Mouse (Mus musculus): ENCODE data around the gene Gm20716. TPM values are rescaled to one million over a fixed set of nuclear protein-coding genes. Genes with fewer than 3 reads are reported as not detected.
A peak's percentile ranks its signal among the peaks of the same experiment; 100 is the strongest.

Gm20716 gene
- polyA plus RNA-seq, 1 experiment from 2014 or later, result 18.6 TPM

GRCm38 (mm10) chr2:168207883-168208282 is 22.3 kb downstream of the Gm20716 start:
- Histone ChIP-seq H3K9ac (no peak overlapping the region), H3K36me3 (peaks cover 49% of the 10 kb centered on the region), H3K27ac (no peak overlapping the region; the same call in 1 of the 2 replicates), H3K9me3 (no peaks in the 10 kb centered on the region), H3K4me1 (peaks cover 19% of the 10 kb centered on the region), H3K4me2 (replicated peaks) (peak overlapping the region; percentile 57; the same call in 1 of the 2 replicates), H3K4me3 (no peak overlapping the region), H3K27me3 (replicated peaks) (no peaks in the 10 kb centered on the region)
- ATAC-seq (ENCODE audit: low FRiP score, low read depth), result no peak
- 93% methylated on average over 3 of the region's 3 CpGs for WGBS

GRCm38 (mm10) chr2:168206725-168207644 is 23.2 kb downstream of the Gm20716 start, which contains the start of gene Adnp:
Gene Adnp, minus strand, starts transcription at chr2:168207112.
- Histone ChIP-seq H3K36me3 (peaks cover 44% of the 10 kb centered on the region), H3K27ac (peak within 1 kb of the TSS; percentile 98), H3K4me1 (peaks cover 19% of the 10 kb centered on the region), H3K9me3 (no peaks in the 10 kb centered on the region), H3K27me3 (replicated peaks) (no peaks in the 10 kb centered on the region), H3K4me2 (replicated peaks) (peak within 1 kb of the TSS; percentile 85), H3K4me3 (peak within 1 kb of the TSS; percentile 99), H3K9ac (peak within 1 kb of the TSS; percentile 100)
- peak; percentile 90 for ATAC-seq (ENCODE audit: low FRiP score, low read depth)
- under 1% methylated on average over 85 of the region's 89 CpGs for WGBS

GRCm38 (mm10) chr2:168205681-168206631 is 24.2 kb downstream of the Gm20716 start:
- Histone ChIP-seq H3K4me1 (peaks cover 25% of the 10 kb centered on the region), H3K9me3 (no peaks in the 10 kb centered on the region), H3K9ac (peak overlapping the region; percentile 100), H3K4me2 (replicated peaks) (peak overlapping the region; percentile 85), H3K4me3 (peak overlapping the region; percentile 99), H3K27ac (peak overlapping the region; percentile 98), H3K27me3 (replicated peaks) (no peaks in the 10 kb centered on the region), H3K36me3 (peaks cover 34% of the 10 kb centered on the region)
- 1% methylated on average over 48 of the region's 49 CpGs for WGBS
- peak; percentile 11 for ATAC-seq (ENCODE audit: low FRiP score, low read depth)

- 12% methylated on average over 6 of the region's 6 CpGs for WGBS
- no peak for ATAC-seq (ENCODE audit: low FRiP score, low read depth)
- Histone ChIP-seq H3K4me3 (peak overlapping the region; percentile 99), H3K27me3 (replicated peaks) (no peaks in the 10 kb centered on the region), H3K9ac (peak overlapping the region; percentile 100), H3K36me3 (peaks cover 28% of the 10 kb centered on the region), H3K27ac (no peak overlapping the region), H3K4me2 (replicated peaks) (peak overlapping the region; percentile 85), H3K4me1 (peaks cover 32% of the 10 kb centered on the region), H3K9me3 (no peaks in the 10 kb centered on the region)
These were observed 24.9 kb downstream of the Gm20716 start for GRCm38 (mm10) chr2:168205265-168205664.

- Histone ChIP-seq H3K36me3 (peaks cover 24% of the 10 kb centered on the region), H3K9ac (peak overlapping the region; percentile 100; the same call in 1 of the 2 replicates), H3K4me2 (replicated peaks) (peak overlapping the region; percentile 85), H3K27me3 (replicated peaks) (no peaks in the 10 kb centered on the region), H3K27ac (no peak overlapping the region), H3K4me3 (peak overlapping the region; percentile 99), H3K9me3 (no peaks in the 10 kb centered on the region), H3K4me1 (peaks cover 37% of the 10 kb centered on the region)
- 91% methylated on average over 8 of the region's 8 CpGs for WGBS
- ATAC-seq (ENCODE audit: low FRiP score, low read depth), result no peak
These were observed 25.6 kb downstream of the Gm20716 start for GRCm38 (mm10) chr2:168204476-168204999.

GRCm38 (mm10) chr2:168200014-168200691 is 30.0 kb downstream of the Gm20716 start:
- Histone ChIP-seq H3K4me1 (peaks cover 53% of the 10 kb centered on the region), H3K27ac (no peak overlapping the region), H3K9ac (no peak overlapping the region), H3K9me3 (no peaks in the 10 kb centered on the region), H3K4me3 (no peak overlapping the region), H3K36me3 (peaks cover 32% of the 10 kb centered on the region), H3K27me3 (replicated peaks) (no peaks in the 10 kb centered on the region), H3K4me2 (replicated peaks) (peak overlapping the region; percentile 30)
- 90% methylated on average over 4 of the region's 5 CpGs for WGBS
- no peak for ATAC-seq (ENCODE audit: low FRiP score, low read depth)

GRCm38 (mm10) chr2:168199476-168199875 is 30.7 kb downstream of the Gm20716 start:
- Histone ChIP-seq H3K4me2 (replicated peaks) (peak overlapping the region; percentile 30), H3K27me3 (replicated peaks) (no peaks in the 10 kb centered on the region), H3K4me3 (no peak overlapping the region), H3K9ac (no peak overlapping the region), H3K27ac (no peak overlapping the region; the same call in 1 of the 2 replicates), H3K4me1 (peaks cover 46% of the 10 kb centered on the region), H3K36me3 (peaks cover 27% of the 10 kb centered on the region), H3K9me3 (no peaks in the 10 kb centered on the region)
- WGBS, result 94% methylated on average over 4 of the region's 4 CpGs
- no peak for ATAC-seq (ENCODE audit: low FRiP score, low read depth)

- no peak overlapping the region for H3K27ac ChIP-seq
- no peak overlapping the region for H3K4me3 ChIP-seq
- H3K4me2 ChIP-seq (replicated peaks), result no peak overlapping the region
These were observed 31.7 kb downstream of the Gm20716 start for GRCm38 (mm10) chr2:168198421-168198820.

GRCm38 (mm10) chr2:168195721-168196120 is 34.4 kb downstream of the Gm20716 start:
- WGBS, result 57% methylated on average over 2 of the region's 2 CpGs
- no peak for ATAC-seq (ENCODE audit: low FRiP score, low read depth)
- Histone ChIP-seq H3K36me3 (peaks cover 16% of the 10 kb centered on the region), H3K27ac (no peak overlapping the region), H3K27me3 (replicated peaks) (no peaks in the 10 kb centered on the region), H3K4me1 (peaks cover 30% of the 10 kb centered on the region), H3K4me2 (replicated peaks) (no peak overlapping the region), H3K9ac (no peak overlapping the region), H3K9me3 (no peaks in the 10 kb centered on the region), H3K4me3 (no peak overlapping the region)

More at GRCm38 (mm10) chr2:168198421-168198820, 31.7 kb downstream of the Gm20716 start:
- Histone ChIP-seq H3K4me1 (peaks cover 39% of the 10 kb centered on the region), H3K27me3 (replicated peaks) (no peaks in the 10 kb centered on the region), H3K9ac (no peak overlapping the region), H3K36me3 (peaks cover 19% of the 10 kb centered on the region), H3K9me3 (no peaks in the 10 kb centered on the region)
- WGBS, result 88% methylated on average over 1 of the region's 1 CpGs
- ATAC-seq (ENCODE audit: low FRiP score, low read depth), result no peak

GRCm38 (mm10) chr2:168193685-168194084 is 36.5 kb downstream of the Gm20716 start:
- WGBS, result 89% methylated on average over 2 of the region's 2 CpGs
- H3K4me3 ChIP-seq, result no peak overlapping the region
- H3K4me1 ChIP-seq, result peaks cover 13% of the 10 kb centered on the region; the same call in 1 of the 2 replicates
- no peaks in the 10 kb centered on the region for H3K27me3 ChIP-seq (replicated peaks)
- no peak for ATAC-seq (ENCODE audit: low FRiP score, low read depth)
- no peaks in the 10 kb centered on the region for H3K9me3 ChIP-seq
- no peak overlapping the region for H3K9ac ChIP-seq
- peaks cover 19% of the 10 kb centered on the region for H3K36me3 ChIP-seq
- H3K4me2 ChIP-seq (replicated peaks), result no peak overlapping the region
- no peak overlapping the region for H3K27ac ChIP-seq

GRCm38 (mm10) chr2:168191856-168192255 is 38.3 kb downstream of the Gm20716 start:
- peaks cover 28% of the 10 kb centered on the region for H3K36me3 ChIP-seq
- no peak for ATAC-seq (ENCODE audit: low FRiP score, low read depth)
- H3K4me2 ChIP-seq (replicated peaks), result no peak overlapping the region
- H3K9me3 ChIP-seq, result no peaks in the 10 kb centered on the region
- 97% methylated on average over 2 of the region's 2 CpGs for WGBS
- 0 out of 2 replicates have a peak, but pooled peaks cover 4% of the 10 kb centered on the region for H3K4me1 ChIP-seq
- H3K27me3 ChIP-seq (replicated peaks), result no peaks in the 10 kb centered on the region
- no peak overlapping the region for H3K4me3 ChIP-seq
- H3K27ac ChIP-seq, result no peak overlapping the region
- H3K9ac ChIP-seq, result no peak overlapping the region

Data from neural tube, embryonic 12.5 days (tissue).